Mouse (Mus musculus): Measurements from ENCODE around the gene Sft2d1. TPM values are rescaled to one million over a fixed set of nuclear protein-coding genes. Genes with fewer than 3 reads are reported as not detected.
A peak's percentile ranks its signal among the peaks of the same experiment; 100 is the strongest.

Sft2d1 gene
- polyA plus RNA-seq, 1 experiment from 2014 or later = 61.0 TPM

GRCm38 (mm10) chr17:8371834-8372233 lies 60.9 kb downstream of the Sft2d1 start:
- Histone ChIP-seq H3K36me3 (ENCODE audit: insufficient read depth) (no peaks in the 10 kb centered on the region), H3K9ac (peak overlapping the region; percentile 41), H3K27ac (ENCODE audit: low read depth) (peak overlapping the region; percentile 86), H3K27me3 (ENCODE audit: insufficient read depth, low read length) (no peaks in the 10 kb centered on the region), H3K9me3 (ENCODE audit: low read depth, low read length) (no peaks in the 10 kb centered on the region), H3K4me2 (peak overlapping the region; percentile 72), H3K4me3 (ENCODE audit: low read depth, low read length) (peak overlapping the region; percentile 10; the same call in 1 of the 2 replicates), H3K4me1 (ENCODE audit: insufficient read depth) (peaks cover 10% of the 10 kb centered on the region)
- ATAC-seq (ENCODE audit: insufficient read depth) (peak; percentile 91), DNase-seq (peak; percentile 88)
- no peak for TF ChIP-seq CTCF (IDR thresholded peaks at IDR 0.05; ENCODE audit: low read depth)
- WGBS = 0% methylated on average over 7 of the region's 7 CpGs

- no peaks in the 10 kb centered on the region for H3K27me3 ChIP-seq (ENCODE audit: insufficient read depth, low read length)
- H3K4me2 ChIP-seq = peak overlapping the region; percentile 72
- 1% methylated on average over 18 of the region's 18 CpGs for WGBS
- H3K9ac ChIP-seq = peak overlapping the region; percentile 41
- DNase-seq = peak; percentile 92
- peak; percentile 62 for ATAC-seq (ENCODE audit: insufficient read depth)
- peaks cover 10% of the 10 kb centered on the region for H3K4me1 ChIP-seq (ENCODE audit: insufficient read depth)
- H3K27ac ChIP-seq (ENCODE audit: low read depth) = peak overlapping the region; percentile 86
- H3K4me3 ChIP-seq (ENCODE audit: low read depth, low read length) = peak overlapping the region; percentile 10
- peak; percentile 89 for TF ChIP-seq CTCF (IDR thresholded peaks at IDR 0.05; ENCODE audit: low read depth)
- no peaks in the 10 kb centered on the region for H3K36me3 ChIP-seq (ENCODE audit: insufficient read depth)
- H3K9me3 ChIP-seq (ENCODE audit: low read depth, low read length) = no peaks in the 10 kb centered on the region
Measured at GRCm38 (mm10) chr17:8372286-8373046, 61.6 kb downstream of the Sft2d1 start.

Other genes with a start within 250 kb of the Sft2d1 start
- not detected in 2 replicates for gene Gm49673, start 163.3 kb upstream of the Sft2d1 start, polyA plus RNA-seq (2014; fragmentation: Nextera tagmentation; extraction: Ambion mirVana)
- gene Rnaset2a, start 163.0 kb upstream of the Sft2d1 start, polyA plus RNA-seq (2014; fragmentation: Nextera tagmentation; extraction: Ambion mirVana) = 28.4 and 32.2 TPM in 2 replicates
- gene Fgfr1op, start 145.6 kb upstream of the Sft2d1 start, polyA plus RNA-seq (2014; fragmentation: Nextera tagmentation; extraction: Ambion mirVana) = 39.4 and 40.7 TPM in 2 replicates
- not detected in 2 replicates for gene Ccr6, start 75.1 kb upstream of the Sft2d1 start, polyA plus RNA-seq (2014; fragmentation: Nextera tagmentation; extraction: Ambion mirVana)
- gene Mpc1, start 28.2 kb upstream of the Sft2d1 start, polyA plus RNA-seq (2014; fragmentation: Nextera tagmentation; extraction: Ambion mirVana) = 154 and 160 TPM in 2 replicates
- gene Prr18, start 26.4 kb downstream of the Sft2d1 start, polyA plus RNA-seq (2014; fragmentation: Nextera tagmentation; extraction: Ambion mirVana) = 2.1 and 2.3 TPM in 2 replicates
- 0.20 and 0.35 TPM in 2 replicates for gene T2, start 44.9 kb downstream of the Sft2d1 start, polyA plus RNA-seq (2014; fragmentation: Nextera tagmentation; extraction: Ambion mirVana)
- gene T, start 123.3 kb downstream of the Sft2d1 start, polyA plus RNA-seq (2014; fragmentation: Nextera tagmentation; extraction: Ambion mirVana) = 0.34 and 0.45 TPM in 2 replicates
- 2.6 and 3.4 TPM in 2 replicates for gene Pde10a, start 214.3 kb downstream of the Sft2d1 start, polyA plus RNA-seq (2014; fragmentation: Nextera tagmentation; extraction: Ambion mirVana)